23 mouse cellular contexts compared by ENCODE assay signal in genomic region chr5:76287062-76287461, GRCm38 (mm10). TPM values are rescaled to one million over a fixed set of nuclear protein-coding genes. Genes with fewer than 3 reads are reported as not detected.
A peak's percentile ranks its signal among the peaks of the same experiment; 100 is the strongest.
DNase-seq lines count a peak whose midpoint lies in the region; ATAC-seq and TF ChIP-seq lines count a peak whose summit lies in the region.
"Had no signal": no experiment of that assay in that cellular context is flagged by ENCODE, and none has a peak within 500 bp of the region (broad histone marks: within the 10 kb centered on the region; RNA-seq: fewer than 3 reads in every experiment).

No protein-coding gene starts in this region.

- no peak for DNase-seq in hindbrain, postnatal 0 days (ENCODE audit: low spot score)
- DNase-seq in 416B (ENCODE audit: low read depth) (peak; percentile 44), CH12.LX (ENCODE audit: extremely low read depth) (no peak)
- no peak for DNase-seq in c-Kit-positive CD71-positive TER-119-positive erythroid progenitor cells, embryonic 14.5 days (ENCODE audit: low spot score)
- DNase-seq in thymus, postnatal 0 days (ENCODE audit: low spot score): no peak
- DNase-seq: adrenal gland, postnatal 36 days; cerebellum, postnatal 14 days; embryo, embryonic 11 days; gastrocnemius, postnatal 36 days; heart, postnatal 4 days; liver, embryonic 13.5 days; right cerebral cortex, postnatal 14 days; thymus, postnatal 36 days had no signal

- H3K79me2 ChIP-seq in CH12.LX (replicated peaks; ENCODE audit: control insufficient read depth, extremely low read depth, insufficient read depth, poor library complexity, severe bottlenecking): peaks cover 7% of the 10 kb centered on the region; the same call in 1 of the 2 replicates

- no peak for TF ChIP-seq POLR2A in CH12.LX (IDR thresholded peaks at IDR 0.05; ENCODE audit: low read depth, low read length)

- peak; percentile 35 for TF ChIP-seq CTCF in hindbrain, postnatal 0 days (IDR thresholded peaks at IDR 0.05; ENCODE audit: low read depth)
- peak in 1 of 2 experiments; percentile 58; a peak in 2 of 4 replicates for TF ChIP-seq CTCF in CH12.LX (conservative IDR thresholded peaks at IDR 0.05 in 1 of 2, IDR thresholded peaks at IDR 0.05 in 1 of 2; ENCODE audit: low read depth in 2 of 2, low read length in 2 of 2)

- TF ChIP-seq EP300 in CH12.LX (IDR thresholded peaks at IDR 0.05; ENCODE audit: low read length): no peak

- dilution Hi-C loops in CH12.LX (cut with MboI; ENCODE audit: extremely low pct_ligation_motif_present, extremely low pct_unique_long_range_greater_than_20kb, low sequenced_read_pairs): no loop called here

- no peaks in the 10 kb centered on the region for H3K36me3 ChIP-seq in hindbrain, postnatal 0 days (ENCODE audit: insufficient read depth, low read length)
- no peaks in the 10 kb centered on the region for H3K36me3 ChIP-seq in hindbrain, embryonic 12.5 days
- H3K36me3 ChIP-seq in CH12.LX (replicated peaks in 1 of 2; ENCODE audit: control insufficient read depth in 1 of 2, insufficient read depth in 1 of 2, low read length in 1 of 2): peaks cover 0 to 22% of the 10 kb centered on the region in 2 experiments
- H3K36me3 ChIP-seq: embryonic facial prominence, embryonic 15.5 days; heart, embryonic 13.5 days; liver, embryonic 13.5 days; neural tube, embryonic 13.5 days had no signal

- H3K9ac ChIP-seq in hindbrain, postnatal 0 days (replicated peaks; ENCODE audit: low read length): no peak overlapping the region
- no peak overlapping the region for H3K9ac ChIP-seq in hindbrain, embryonic 12.5 days
- no peak overlapping the region for H3K9ac ChIP-seq in CH12.LX (ENCODE audit: insufficient read depth, low read depth)
- H3K9ac ChIP-seq: embryonic facial prominence, embryonic 15.5 days; heart, embryonic 13.5 days; liver, embryonic 13.5 days; neural tube, embryonic 13.5 days had no signal

- in situ Hi-C loops in CH12.LX (cut with MboI; ENCODE audit: low pct_ligation_motif_present, low pct_unique_long_range_greater_than_20kb, low sequenced_read_pairs): no loop called here

- H3K27ac ChIP-seq in hindbrain, postnatal 0 days: no peak overlapping the region
- no peak overlapping the region for H3K27ac ChIP-seq in hindbrain, embryonic 12.5 days
- no peak overlapping the region for H3K27ac ChIP-seq in CH12.LX (ENCODE audit: insufficient read depth, low read depth)
- H3K27ac ChIP-seq: embryonic facial prominence, embryonic 15.5 days; forebrain, embryonic 10.5 days; heart, embryonic 13.5 days; limb, embryonic 10.5 days; liver, embryonic 13.5 days; neural tube, embryonic 13.5 days had no signal

- no peaks in the 10 kb centered on the region for H3K27me3 ChIP-seq in hindbrain, postnatal 0 days (ENCODE audit: insufficient read depth, low read length)
- no peaks in the 10 kb centered on the region for H3K27me3 ChIP-seq in hindbrain, embryonic 12.5 days
- H3K27me3 ChIP-seq in CH12.LX (replicated peaks): no peaks in the 10 kb centered on the region
- H3K27me3 ChIP-seq: embryonic facial prominence, embryonic 15.5 days; heart, embryonic 13.5 days; liver, embryonic 13.5 days; neural tube, embryonic 13.5 days had no signal

- H3K9me3 ChIP-seq in hindbrain, postnatal 0 days (ENCODE audit: low read length): no peaks in the 10 kb centered on the region
- no peaks in the 10 kb centered on the region for H3K9me3 ChIP-seq in hindbrain, embryonic 12.5 days (replicated peaks)
- H3K9me3 ChIP-seq in CH12.LX (replicated peaks; ENCODE audit: low read length): no peaks in the 10 kb centered on the region
- H3K9me3 ChIP-seq: embryonic facial prominence, embryonic 15.5 days; forebrain, embryonic 10.5 days; limb, embryonic 10.5 days; liver, embryonic 13.5 days; neural tube, embryonic 13.5 days had no signal

- ATAC-seq in hindbrain, postnatal 0 days: no peak
- no peak for ATAC-seq in hindbrain, embryonic 12.5 days (ENCODE audit: low FRiP score)
- ATAC-seq in megakaryocyte progenitor cell, adult 5-6 weeks (replicated peaks; ENCODE audit: poor library complexity): 0 out of 2 replicates have a peak, but pooled peaks have one; percentile 37
- ATAC-seq: lung, postnatal 0 days had no signal

- WGBS in hindbrain, postnatal 0 days: 81% methylated on average over 5 of the region's 5 CpGs
- 78% methylated on average over 5 of the region's 5 CpGs for WGBS in hindbrain, embryonic 12.5 days

- no peak overlapping the region for H3K4me3 ChIP-seq in hindbrain, postnatal 0 days (ENCODE audit: low read length)
- H3K4me3 ChIP-seq in hindbrain, embryonic 12.5 days: no peak overlapping the region
- H3K4me3 ChIP-seq in CH12.LX (replicated peaks in 1 of 3; ENCODE audit: low read depth in 2 of 3, low read length in 2 of 3, poor library complexity in 1 of 3): no peak overlapping the region
- H3K4me3 ChIP-seq: embryonic facial prominence, embryonic 15.5 days; forebrain, embryonic 10.5 days; heart, embryonic 13.5 days; limb, embryonic 10.5 days; liver, embryonic 13.5 days; neural tube, embryonic 13.5 days had no signal

- TF ChIP-seq RAD21 in CH12.LX (IDR thresholded peaks at IDR 0.05; ENCODE audit: low read depth, low read length): peak; percentile 42

- no peaks in the 10 kb centered on the region for H3K4me1 ChIP-seq in hindbrain, postnatal 0 days (ENCODE audit: insufficient read depth, low read length)
- no peaks in the 10 kb centered on the region for H3K4me1 ChIP-seq in hindbrain, embryonic 12.5 days
- H3K4me1 ChIP-seq in CH12.LX (ENCODE audit: control insufficient read depth in 1 of 2, insufficient read depth in 2 of 2): peaks cover 0 to 18% of the 10 kb centered on the region in 2 experiments; a peak in 2 of 4 replicates
- H3K4me1 ChIP-seq: embryonic facial prominence, embryonic 15.5 days; limb, embryonic 10.5 days had no signal

- no peak overlapping the region for H3K4me2 ChIP-seq in hindbrain, postnatal 0 days (ENCODE audit: low read depth, low read length)
- H3K4me2 ChIP-seq in hindbrain, embryonic 12.5 days (replicated peaks): no peak overlapping the region
- H3K4me2 ChIP-seq in CH12.LX (ENCODE audit: insufficient read depth, low read depth, poor library complexity, severe bottlenecking): no peak overlapping the region
- H3K4me2 ChIP-seq: embryonic facial prominence, embryonic 15.5 days; heart, embryonic 13.5 days; liver, embryonic 13.5 days; neural tube, embryonic 13.5 days had no signal

TF ChIP-seq in CH12.LX, 34 proteins besides CTCF, POLR2A, EP300 and RAD21:
- TF ChIP-seq KAT2A (IDR thresholded peaks at IDR 0.05; ENCODE audit: insufficient replicate concordance, low read length) (no peak), USF2 (conservative IDR thresholded peaks at IDR 0.05; ENCODE audit: low read depth, low read length) (no peak), SMC3 (IDR thresholded peaks at IDR 0.05; ENCODE audit: low read depth, low read length) (peak; percentile 35), BHLHE40 (IDR thresholded peaks at IDR 0.05; ENCODE audit: low read depth, low read length) (no peak)

RNA-seq across cellular contexts. Expression of gene Clock, which starts 17.5 kb away (rescaled TPM):
- total RNA-seq in hindbrain, postnatal 0 days (2014; rRNA removed): 23.0 and 23.3 TPM in 2 replicates
- polyA plus RNA-seq in hindbrain, postnatal 0 days (2015; fragmentation: Nextera tagmentation; extraction: Ambion mirVana): 11.2 and 11.4 TPM in 2 replicates
- 15.0 and 15.8 TPM in 2 replicates for polyA plus RNA-seq in hindbrain, embryonic 12.5 days (2016; fragmentation: Nextera tagmentation; extraction: Ambion mirVana)
- total RNA-seq in CH12.LX (2012; rRNA removed): 3.2 and 3.4 TPM in 2 replicates
- total RNA-seq in CH12.LX (2014; rRNA removed): 4.5 and 5.6 TPM in 2 replicates
- polyA plus RNA-seq in CH12.LX (2012; ENCODE audit: insufficient read length, low read depth): 6.0 and 8.0 TPM in 2 replicates
- 5.9 and 6.1 TPM in 2 replicates for total RNA-seq in megakaryocyte progenitor cell, adult 5-6 weeks (2015)
- total RNA-seq in megakaryocyte progenitor cell, adult 5-6 weeks (2017): 7.1 and 7.5 TPM in 2 replicates
- 3.7 and 5.6 TPM in 2 replicates for polyA plus RNA-seq in thymus, postnatal 0 days (2015; fragmentation: Nextera tagmentation; extraction: Ambion mirVana)

RNA-seq across cellular contexts. Expression of gene Pdcl2, which starts 43.9 kb away (rescaled TPM):
- not detected in 2 replicates for total RNA-seq in hindbrain, postnatal 0 days (2014; rRNA removed)
- not detected in 2 replicates for polyA plus RNA-seq in hindbrain, postnatal 0 days (2015; fragmentation: Nextera tagmentation; extraction: Ambion mirVana)
- polyA plus RNA-seq in hindbrain, embryonic 12.5 days (2016; fragmentation: Nextera tagmentation; extraction: Ambion mirVana): not detected in 2 replicates
- not detected in 2 replicates for total RNA-seq in CH12.LX (2012; rRNA removed)
- total RNA-seq in CH12.LX (2014; rRNA removed): not detected in 2 replicates
- not detected in 2 replicates for polyA plus RNA-seq in CH12.LX (2012; ENCODE audit: insufficient read length, low read depth)
- total RNA-seq in megakaryocyte progenitor cell, adult 5-6 weeks (2015): not detected in 2 replicates
- not detected in 2 replicates for total RNA-seq in megakaryocyte progenitor cell, adult 5-6 weeks (2017)
- polyA plus RNA-seq in thymus, postnatal 0 days (2015; fragmentation: Nextera tagmentation; extraction: Ambion mirVana): not detected in 2 replicates
- total RNA-seq: adrenal gland, postnatal 36 days; gastrocnemius, postnatal 36 days; heart, postnatal 4 days had no signal
- polyA plus RNA-seq: embryonic facial prominence, embryonic 15.5 days; forebrain, embryonic 10.5 days; frontal cortex, adult 2 months; heart, embryonic 13.5 days; kidney, embryonic 14.5 days; limb, embryonic 10.5 days; liver, embryonic 13.5 days; lung, postnatal 0 days; neural tube, embryonic 13.5 days had no signal
